Mouse (Mus musculus) C2C12 (cell line): Measurements from ENCODE around the gene Tpm3. TPM values are rescaled to one million over a fixed set of nuclear protein-coding genes. Genes with fewer than 3 reads are reported as not detected.

Experiments used
- H3K27me3 ChIP-seq: one replicate; pipeline ENCODE4 v1.6.1; 2011; ENCODE audit not compliant: control insufficient read depth, insufficient read depth, insufficient read length
- H3K36me3 ChIP-seq: one replicate; pipeline ENCODE4 v1.6.1; 2011; ENCODE audit not compliant: control insufficient read depth, insufficient read depth
- H3K4me3 ChIP-seq: one replicate; pipeline ENCODE4 v1.5.1; 2011; ENCODE audit warnings: mild to moderate bottlenecking, control low read depth; ENCODE audit not compliant: poor library complexity, insufficient read depth, severe bottlenecking
- H3K79me2 ChIP-seq: one replicate; pipeline ENCODE4 v1.6.1; 2011; ENCODE audit not compliant: control insufficient read depth, insufficient read depth
- H3K79me3 ChIP-seq: one replicate; pipeline ENCODE4 v1.6.1; 2011; ENCODE audit warnings: low read depth, control low read depth
- H3ac ChIP-seq: one replicate; pipeline ENCODE3; 2011; ENCODE audit warnings: low read depth; ENCODE audit not compliant: control insufficient read depth, insufficient read length
- CEBPB ChIP-seq: IDR thresholded peaks from one replicate; pipeline ENCODE4 v1.6.1; 2011; ENCODE audit warnings: low read depth, mild to moderate bottlenecking, control low read depth, moderate library complexity
- CTCF ChIP-seq: IDR thresholded peaks from one replicate; pipeline ENCODE4 v1.5.1; 2011; ENCODE audit not compliant: control insufficient read depth, insufficient read depth, insufficient read length
- FOSL1 ChIP-seq: IDR thresholded peaks from one replicate; pipeline ENCODE4 v1.8.0; 2011; ENCODE audit warnings: mild to moderate bottlenecking, low read length; ENCODE audit not compliant: poor library complexity, insufficient read depth, severe bottlenecking
- MAX ChIP-seq: IDR thresholded peaks from one replicate; pipeline ENCODE4 v1.6.1; 2011; ENCODE audit warnings: mild to moderate bottlenecking, control low read depth
- MYOD1 ChIP-seq: IDR thresholded peaks from one replicate; pipeline ENCODE4 v1.6.1; 2011; ENCODE audit warnings: low read depth; ENCODE audit not compliant: control insufficient read depth, insufficient read length
- MYOG ChIP-seq: IDR thresholded peaks from one replicate; pipeline ENCODE4 v1.6.1; 2011; ENCODE audit not compliant: control insufficient read depth, insufficient read length; ENCODE audit errors: extremely low read depth
- USF1 ChIP-seq: IDR thresholded peaks from one replicate; pipeline ENCODE4 v1.6.1; 2011; ENCODE audit warnings: low read depth, mild to moderate bottlenecking, control low read depth, moderate library complexity
- polyA plus RNA-seq: library from polyadenylated mRNA; unstranded; fragments of >200 nt; fragmentation: generic; extraction: Trizol; gene quantifications from one replicate; pipeline ENCODE4 v1.2.1, GENCODE M21; 2012; ENCODE audit warnings: missing spikeins

Tpm3 gene
- polyA plus RNA-seq, 1 experiment, result 341 TPM

DNA sequence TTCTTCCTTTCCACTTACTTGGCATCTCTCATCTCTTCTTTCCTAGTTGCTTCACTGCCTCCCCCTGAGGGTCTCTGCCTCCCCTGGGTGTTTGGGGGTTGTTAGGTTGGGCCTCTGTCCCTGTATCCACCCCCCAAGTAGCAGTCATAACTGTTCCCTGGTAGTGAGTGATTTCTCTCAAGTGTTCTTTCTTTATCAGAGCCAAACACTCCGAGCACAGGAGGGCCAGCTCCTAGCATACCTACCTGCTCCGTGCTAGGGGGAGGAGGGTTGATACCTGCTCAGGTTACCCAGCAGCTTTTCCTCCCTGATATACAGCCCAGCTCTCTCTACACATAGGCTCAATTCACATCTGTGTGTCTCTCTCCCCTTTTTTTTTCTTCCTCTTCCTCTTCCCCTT, 16.2 kb downstream of the Tpm3 start:
- Histone ChIP-seq H3K79me2 (peaks cover 94% of the 10 kb centered on the region), H3K27me3 (no peaks in the 10 kb centered on the region), H3K4me3 (no peak overlapping the region), H3ac (no peak overlapping the region), H3K36me3 (peaks cover 89% of the 10 kb centered on the region), H3K79me3 (peaks cover 48% of the 10 kb centered on the region)
- TF ChIP-seq CTCF (no peak), USF1 (no peak), MYOG (no peak), FOSL1 (no peak), MYOD1 (no peak), MAX (no peak), CEBPB (no peak)

- peaks cover 35% of the 10 kb centered on the region for H3K79me3 ChIP-seq
- TF ChIP-seq MYOG (no peak), CEBPB (no peak), CTCF (no peak), FOSL1 (no peak), MYOD1 (no peak), USF1 (no peak), MAX (no peak)
- peaks cover 100% of the 10 kb centered on the region for H3K36me3 ChIP-seq
- H3ac ChIP-seq, result no peak overlapping the region
- H3K27me3 ChIP-seq, result no peaks in the 10 kb centered on the region
- H3K4me3 ChIP-seq, result no peak overlapping the region
- H3K79me2 ChIP-seq, result peaks cover 71% of the 10 kb centered on the region
Measured at GRCm38 (mm10) chr3:90090892-90091291, 18.4 kb downstream of the Tpm3 start.

DNA sequence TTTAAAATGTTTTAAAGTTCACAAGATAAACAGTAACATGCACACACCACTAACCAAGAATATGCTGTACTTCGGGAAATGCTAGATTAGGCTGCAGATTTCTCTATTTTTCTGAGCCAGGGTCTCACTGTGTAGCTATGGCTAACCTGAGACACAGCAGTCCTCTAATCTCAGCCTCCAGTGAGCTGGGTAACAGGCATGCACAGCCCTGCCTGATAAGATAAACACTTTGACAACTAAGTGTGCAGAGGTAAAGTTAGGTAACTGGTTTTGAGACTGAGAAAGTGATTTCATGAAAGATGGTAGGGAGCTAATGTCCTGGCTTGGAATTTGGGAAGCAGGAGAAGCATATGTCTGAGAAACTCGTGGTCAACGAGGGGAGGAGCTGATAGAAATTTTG, 22.0 kb downstream of the Tpm3 start:
- H3K4me3 ChIP-seq, result no peak overlapping the region
- H3K79me3 ChIP-seq, result peaks cover 23% of the 10 kb centered on the region
- H3ac ChIP-seq, result no peak overlapping the region
- H3K27me3 ChIP-seq, result no peaks in the 10 kb centered on the region
- H3K79me2 ChIP-seq, result peaks cover 36% of the 10 kb centered on the region
- peaks cover 98% of the 10 kb centered on the region for H3K36me3 ChIP-seq
- no peak for TF ChIP-seq USF1
- TF ChIP-seq MYOD1, result no peak
- TF ChIP-seq MYOG, result no peak
- TF ChIP-seq FOSL1, result no peak
- no peak for TF ChIP-seq CTCF
- no peak for TF ChIP-seq MAX

DNA sequence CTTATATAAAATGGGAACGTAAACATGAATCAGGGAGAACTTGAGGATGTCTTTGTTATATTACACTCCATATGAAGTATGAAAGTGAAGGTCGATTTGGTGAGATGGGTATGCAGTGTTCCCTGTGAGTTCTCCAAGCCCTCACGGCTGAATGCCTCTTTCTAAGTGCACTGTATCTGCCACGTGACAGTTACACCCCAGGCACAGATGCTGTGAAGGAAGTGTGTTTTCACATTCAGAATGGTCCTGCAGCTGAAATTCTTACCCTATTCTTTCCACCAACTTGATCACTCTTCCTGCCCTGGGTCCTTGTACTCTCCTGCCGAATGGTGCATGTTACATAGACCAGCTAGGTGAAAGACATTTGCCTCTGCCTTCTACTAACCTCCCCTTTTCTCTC, 25.5 kb downstream of the Tpm3 start:
- Histone ChIP-seq H3K27me3 (no peaks in the 10 kb centered on the region), H3K4me3 (no peak overlapping the region), H3K36me3 (peaks cover 85% of the 10 kb centered on the region), H3K79me3 (peaks cover 18% of the 10 kb centered on the region), H3ac (no peak overlapping the region), H3K79me2 (peaks cover 6% of the 10 kb centered on the region)
- no peak for TF ChIP-seq USF1
- no peak for TF ChIP-seq FOSL1
- TF ChIP-seq CTCF, result no peak
- no peak for TF ChIP-seq CEBPB
- no peak for TF ChIP-seq MYOD1
- TF ChIP-seq MAX, result no peak
- no peak for TF ChIP-seq MYOG

GRCm38 (mm10) chr3:90101010-90101409, 28.6 kb downstream of the Tpm3 start:
- Histone ChIP-seq H3K27me3 (no peaks in the 10 kb centered on the region), H3K36me3 (peaks cover 54% of the 10 kb centered on the region), H3K4me3 (no peak overlapping the region), H3ac (no peak overlapping the region), H3K79me2 (no peaks in the 10 kb centered on the region), H3K79me3 (peaks cover 4% of the 10 kb centered on the region)
- TF ChIP-seq FOSL1, result no peak
- no peak for TF ChIP-seq CTCF
- TF ChIP-seq MAX, result no peak
- TF ChIP-seq USF1, result no peak
- no peak for TF ChIP-seq MYOD1
- TF ChIP-seq MYOG, result no peak
- no peak for TF ChIP-seq CEBPB

GRCm38 (mm10) chr3:90101673-90102072, 29.2 kb downstream of the Tpm3 start:
- TF ChIP-seq CEBPB (no peak), MYOG (no peak), MYOD1 (no peak), MAX (no peak), CTCF (no peak)
- H3K79me3 ChIP-seq, result peaks cover 4% of the 10 kb centered on the region
- H3K36me3 ChIP-seq, result peaks cover 48% of the 10 kb centered on the region
- no peak overlapping the region for H3ac ChIP-seq
- no peaks in the 10 kb centered on the region for H3K79me2 ChIP-seq
- H3K4me3 ChIP-seq, result no peak overlapping the region
- H3K27me3 ChIP-seq, result no peaks in the 10 kb centered on the region
